Mouse (Mus musculus) megakaryocyte, embryonic 14.5 days (primary cell): ENCODE data around the gene Hs6st3. TPM values are rescaled to one million over a fixed set of nuclear protein-coding genes. Genes with fewer than 3 reads are reported as not detected.

Experiments
- H3K27me3 ChIP-seq: replicated peaks from 2 replicates; pipeline ENCODE3; 2012; ENCODE audit warnings: inconsistent platforms
- H3K36me3 ChIP-seq: replicated peaks from 2 replicates; pipeline ENCODE3; 2012; ENCODE audit warnings: low read length, inconsistent platforms, mixed read lengths
- H3K4me1 ChIP-seq: 2 replicates; pipeline ENCODE4 v1.6.1; 2012; ENCODE audit warnings: inconsistent platforms
- H3K4me3 ChIP-seq: replicated peaks from 2 replicates; pipeline ENCODE3; 2012; ENCODE audit warnings: moderate library complexity, mild to moderate bottlenecking, inconsistent platforms
- H3K9me3 ChIP-seq: 2 replicates; pipeline ENCODE4 v1.6.1; 2012; ENCODE audit warnings: inconsistent platforms
- FLI1 ChIP-seq: IDR thresholded peaks from 2 replicates; pipeline ENCODE4 v1.6.1; 2012; ENCODE audit warnings: low read length, inconsistent platforms, mixed read lengths
- GATA1 ChIP-seq: IDR thresholded peaks from 3 replicates; pipeline ENCODE4 v1.6.1; 2012; ENCODE audit warnings: mixed read lengths, low read length, inconsistent platforms, borderline replicate concordance
- polyA plus RNA-seq: library from polyadenylated mRNA; stranded (reverse); fragments of >175 nt; gene quantifications from 2 replicates; pipeline ENCODE4 v1.2.3, GENCODE M21; 2012; ENCODE audit warnings: low replicate concordance; ENCODE audit not compliant: insufficient read depth

The Hs6st3 gene
- polyA plus RNA-seq, 1 experiment = not detected

DNA sequence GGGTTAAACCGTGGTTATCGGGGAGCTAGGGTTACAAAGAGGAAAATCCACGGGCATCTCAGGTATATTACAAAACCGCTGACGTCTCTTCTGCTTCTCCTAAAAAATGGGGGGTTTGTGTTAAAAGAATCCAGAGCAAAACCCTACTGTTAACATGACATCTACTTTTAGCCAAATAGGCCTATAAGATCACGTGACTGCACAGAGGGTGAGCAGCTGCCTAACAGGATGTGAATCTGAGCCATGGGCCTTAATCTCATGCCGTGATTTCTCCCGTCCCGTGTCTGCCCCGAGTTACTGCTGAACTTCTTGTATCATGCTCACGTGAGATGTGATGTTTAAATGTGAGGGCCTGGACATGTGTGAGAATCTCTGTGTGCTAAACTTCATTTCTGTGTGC lies 540.4 kb downstream of the Hs6st3 start:
- TF ChIP-seq GATA1 = no peak
- no peaks in the 10 kb centered on the region for H3K4me1 ChIP-seq
- no peaks in the 10 kb centered on the region for H3K36me3 ChIP-seq
- no peak overlapping the region for H3K4me3 ChIP-seq
- peaks cover 20% of the 10 kb centered on the region for H3K9me3 ChIP-seq
- H3K27me3 ChIP-seq = no peaks in the 10 kb centered on the region

DNA sequence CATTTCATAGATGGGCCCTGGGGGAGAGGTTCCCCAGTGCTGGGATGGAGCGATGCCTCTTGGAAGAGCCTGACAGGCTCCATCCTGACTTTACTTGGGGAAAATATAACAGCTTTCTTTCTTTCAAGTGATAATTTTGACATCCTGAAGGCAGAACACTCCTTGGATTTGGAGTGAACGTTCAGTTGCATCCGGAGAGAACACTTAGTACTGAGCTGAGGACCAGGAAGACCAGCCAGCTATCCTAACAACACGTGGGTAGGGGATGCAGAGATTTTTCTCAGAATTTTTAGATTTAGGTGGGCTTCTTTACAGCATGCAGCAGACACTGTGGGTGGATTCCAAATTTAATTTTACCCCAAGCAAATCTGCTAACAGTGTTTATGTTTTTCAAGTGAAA lies 541.9 kb downstream of the Hs6st3 start:
- Histone ChIP-seq H3K36me3 (no peaks in the 10 kb centered on the region), H3K9me3 (peaks cover 16% of the 10 kb centered on the region), H3K4me3 (no peak overlapping the region)

DNA sequence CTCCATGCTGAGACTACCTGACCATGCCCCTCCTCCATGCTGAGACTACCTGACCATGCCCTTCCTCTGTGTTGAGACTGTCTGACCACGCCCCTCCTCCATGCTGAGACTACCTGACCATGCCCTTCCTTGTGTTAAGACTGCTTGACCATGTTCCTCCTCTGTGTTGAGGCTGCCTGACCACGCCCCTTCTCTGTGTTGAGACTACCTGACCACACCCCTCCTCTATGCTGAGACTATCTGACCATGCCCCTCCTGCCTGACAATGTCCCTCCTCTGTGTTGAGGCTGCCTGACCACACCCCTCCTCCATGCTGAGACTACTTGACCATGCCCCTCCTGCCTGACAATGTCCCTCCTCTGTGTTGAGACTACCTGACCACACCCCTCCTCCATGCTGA lies 549.7 kb downstream of the Hs6st3 start:
- Histone ChIP-seq H3K36me3 (no peaks in the 10 kb centered on the region), H3K9me3 (peaks cover 8% of the 10 kb centered on the region), H3K27me3 (no peaks in the 10 kb centered on the region), H3K4me1 (no peaks in the 10 kb centered on the region; the same call in 1 of the 2 replicates), H3K4me3 (peak overlapping the region; percentile 54)
- TF ChIP-seq FLI1 = no peak
- TF ChIP-seq GATA1 = no peak

More for the DNA sequence above, 541.9 kb downstream of the Hs6st3 start:
- Histone ChIP-seq H3K27me3 (no peaks in the 10 kb centered on the region), H3K4me1 (no peaks in the 10 kb centered on the region)
- TF ChIP-seq FLI1 (no peak), GATA1 (no peak)

DNA sequence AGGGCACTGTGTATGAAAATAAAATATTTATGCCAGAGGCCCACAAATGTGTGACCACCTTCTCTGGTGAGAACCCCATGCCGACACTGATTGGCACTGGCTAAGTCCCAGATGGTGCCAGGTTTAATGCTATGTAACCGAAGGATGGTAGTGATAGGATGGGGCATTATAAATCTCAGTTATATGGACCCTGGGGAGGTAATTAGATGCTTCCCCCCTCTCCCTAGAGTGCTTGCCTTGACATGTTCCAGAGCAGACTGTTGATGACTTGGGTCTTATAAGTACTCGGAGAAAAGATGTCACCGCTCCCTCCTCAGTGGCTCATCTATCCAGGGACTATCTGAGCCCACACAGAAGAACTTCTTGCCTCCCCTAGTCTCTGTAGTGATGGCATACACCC lies 561.8 kb downstream of the Hs6st3 start:
- H3K27me3 ChIP-seq = no peaks in the 10 kb centered on the region
- no peak overlapping the region for H3K4me3 ChIP-seq
- no peaks in the 10 kb centered on the region for H3K36me3 ChIP-seq
- no peaks in the 10 kb centered on the region for H3K4me1 ChIP-seq
- TF ChIP-seq GATA1 (no peak), FLI1 (no peak)
- H3K9me3 ChIP-seq = peaks cover 30% of the 10 kb centered on the region

DNA sequence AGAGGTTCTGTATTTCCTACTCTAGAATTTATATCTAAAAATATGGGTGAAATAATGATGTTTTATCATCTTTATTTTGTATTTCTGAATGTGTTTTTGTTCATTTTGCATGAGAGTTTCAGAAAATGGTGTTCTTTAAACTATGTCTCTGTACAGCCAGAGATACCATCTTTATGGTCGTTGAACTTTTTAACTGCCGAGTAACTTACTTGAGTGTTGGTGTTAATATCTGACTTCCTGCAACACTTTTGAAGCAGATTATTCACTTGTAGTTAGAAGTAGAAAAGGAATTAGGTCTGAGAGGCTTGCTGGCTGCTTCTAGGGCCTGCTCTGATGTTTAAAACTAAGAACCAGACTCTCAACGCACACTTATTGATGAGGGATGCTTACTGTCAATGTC lies 576.6 kb downstream of the Hs6st3 start:
- no peak overlapping the region for H3K4me3 ChIP-seq
- TF ChIP-seq GATA1 (no peak), FLI1 (no peak)
- H3K9me3 ChIP-seq = peaks cover 35% of the 10 kb centered on the region
- H3K4me1 ChIP-seq = no peaks in the 10 kb centered on the region
- H3K36me3 ChIP-seq = no peaks in the 10 kb centered on the region
- no peaks in the 10 kb centered on the region for H3K27me3 ChIP-seq

DNA sequence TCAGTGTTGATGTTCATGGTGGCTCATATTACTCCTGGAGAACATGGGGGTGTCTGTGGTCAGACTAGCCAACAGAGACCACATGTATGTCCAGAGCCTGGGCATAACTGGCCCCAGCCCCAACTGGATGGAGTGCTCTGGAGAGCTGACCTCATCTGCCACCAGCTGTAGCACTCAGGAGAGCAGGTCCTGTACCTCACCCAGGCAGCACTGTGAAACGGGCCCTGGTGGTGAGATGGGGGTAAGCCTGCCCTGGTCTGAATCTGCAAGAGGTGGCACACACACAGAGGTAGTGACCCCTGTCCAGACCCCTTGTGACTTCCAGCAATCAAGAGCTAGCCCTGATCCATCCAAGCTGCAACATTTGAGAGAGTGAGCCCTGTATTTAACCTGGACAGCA lies 579.2 kb downstream of the Hs6st3 start:
- H3K4me3 ChIP-seq = no peak overlapping the region
- H3K36me3 ChIP-seq = no peaks in the 10 kb centered on the region
- peaks cover 35% of the 10 kb centered on the region for H3K9me3 ChIP-seq
- no peaks in the 10 kb centered on the region for H3K27me3 ChIP-seq
- H3K4me1 ChIP-seq = no peaks in the 10 kb centered on the region
- TF ChIP-seq GATA1 (no peak), FLI1 (no peak)

DNA sequence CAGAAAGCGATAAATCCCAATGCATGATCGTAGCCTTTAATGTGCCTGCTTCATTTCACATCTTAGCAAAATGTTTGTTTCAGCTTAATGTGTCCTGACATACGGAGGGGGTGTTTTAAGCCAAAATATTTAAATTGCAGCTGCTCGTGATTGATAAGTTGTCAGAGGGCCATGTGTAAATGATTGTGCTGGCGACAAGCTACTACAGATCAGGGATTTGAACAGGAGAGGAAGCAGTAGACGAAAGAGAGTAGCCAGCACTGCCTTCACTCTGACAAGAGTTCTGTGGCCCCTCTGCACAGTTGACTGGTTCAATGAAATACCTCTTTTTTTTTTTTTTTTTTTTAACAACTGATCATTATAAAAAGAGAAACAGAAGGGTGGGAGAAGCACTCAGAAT lies 587.0 kb downstream of the Hs6st3 start:
- Histone ChIP-seq H3K4me1 (no peaks in the 10 kb centered on the region), H3K27me3 (no peaks in the 10 kb centered on the region), H3K4me3 (no peak overlapping the region), H3K9me3 (peaks cover 22% of the 10 kb centered on the region), H3K36me3 (no peaks in the 10 kb centered on the region)
- TF ChIP-seq GATA1 (no peak), FLI1 (no peak)

DNA sequence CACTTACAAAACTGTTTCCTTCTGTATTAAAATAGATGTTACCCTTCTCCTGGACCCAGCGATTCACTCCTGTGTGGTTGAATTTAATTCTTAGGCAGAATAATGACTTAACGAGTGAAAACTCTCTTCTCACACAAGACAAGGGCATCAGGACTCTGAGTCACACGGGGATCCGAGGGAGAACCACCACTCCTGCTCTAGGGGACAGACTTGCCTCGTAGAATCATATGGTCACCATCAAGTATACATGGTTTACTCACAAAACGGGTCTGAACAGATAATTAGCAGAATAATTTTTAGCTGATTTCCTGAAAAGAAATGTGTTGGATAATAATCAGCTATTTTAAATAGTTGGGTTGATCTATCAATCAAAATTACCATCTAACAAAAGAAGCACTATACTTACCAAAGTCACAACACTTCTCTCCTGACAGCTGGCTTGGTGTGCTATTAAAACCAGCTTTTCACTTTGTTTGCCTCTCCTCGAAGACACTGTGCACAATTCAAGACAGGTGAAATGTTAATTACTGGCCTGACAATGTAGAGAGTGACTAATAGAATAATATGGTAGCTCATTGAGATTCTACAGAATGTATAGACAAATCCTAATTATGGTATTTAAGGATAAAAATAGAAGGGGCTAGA lies 593.4 kb downstream of the Hs6st3 start:
- H3K27me3 ChIP-seq = no peaks in the 10 kb centered on the region
- H3K36me3 ChIP-seq = no peaks in the 10 kb centered on the region
- TF ChIP-seq GATA1 (no peak), FLI1 (no peak)
- no peaks in the 10 kb centered on the region for H3K4me1 ChIP-seq
- peaks cover 33% of the 10 kb centered on the region for H3K9me3 ChIP-seq
- H3K4me3 ChIP-seq = no peak overlapping the region

DNA sequence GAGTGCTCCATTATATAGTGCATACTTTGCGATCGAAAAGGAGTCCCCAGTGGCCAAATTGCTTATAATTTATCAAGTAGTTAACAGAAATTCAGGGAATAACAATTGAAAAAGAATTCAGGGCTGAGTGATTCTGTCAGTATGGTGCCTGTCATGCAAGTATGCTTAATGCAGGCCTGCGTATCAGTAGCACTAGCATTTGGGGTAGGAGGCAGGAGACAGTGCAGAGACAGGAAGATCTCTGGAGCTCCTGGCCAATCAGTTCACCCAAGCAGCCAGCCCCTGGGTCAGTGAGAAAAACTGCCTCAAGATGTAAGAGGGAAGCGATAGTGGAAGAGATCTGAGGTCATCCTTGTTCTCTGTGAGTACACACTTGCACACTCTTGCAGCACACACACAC lies 594.1 kb downstream of the Hs6st3 start:
- TF ChIP-seq GATA1 = no peak
- no peak for TF ChIP-seq FLI1
- Histone ChIP-seq H3K36me3 (no peaks in the 10 kb centered on the region), H3K4me3 (no peak overlapping the region), H3K4me1 (no peaks in the 10 kb centered on the region), H3K27me3 (no peaks in the 10 kb centered on the region), H3K9me3 (peaks cover 33% of the 10 kb centered on the region)

DNA sequence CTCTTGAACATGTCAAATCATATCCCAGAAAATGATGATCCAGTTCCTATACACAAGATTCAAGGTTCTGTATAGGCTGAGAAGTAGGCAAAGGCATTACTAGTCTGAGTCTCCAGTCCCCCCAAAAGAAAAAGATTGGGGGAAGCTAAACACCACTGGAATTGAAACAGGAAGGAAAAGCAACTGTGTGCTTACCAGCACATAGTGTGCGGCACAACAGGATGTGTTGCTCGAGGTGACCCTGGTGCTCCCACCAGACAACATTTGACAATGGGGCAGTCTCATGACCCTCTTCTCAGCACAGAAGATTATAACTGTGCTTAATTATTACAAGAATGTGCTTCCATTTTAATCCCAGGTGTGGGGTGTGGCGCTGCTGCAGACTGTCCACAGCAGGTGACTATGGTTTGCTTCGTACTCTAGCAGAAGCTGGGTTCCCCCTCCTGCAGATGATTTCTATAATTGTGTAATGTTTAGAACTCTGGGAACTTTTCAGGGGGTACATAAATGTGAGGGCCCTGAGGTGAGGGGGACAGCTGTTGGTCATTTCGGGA lies 599.3 kb downstream of the Hs6st3 start:
- Histone ChIP-seq H3K27me3 (no peaks in the 10 kb centered on the region), H3K4me3 (no peak overlapping the region), H3K36me3 (no peaks in the 10 kb centered on the region), H3K9me3 (peaks cover 39% of the 10 kb centered on the region), H3K4me1 (no peaks in the 10 kb centered on the region)
- no peak for TF ChIP-seq FLI1
- TF ChIP-seq GATA1 = no peak

DNA sequence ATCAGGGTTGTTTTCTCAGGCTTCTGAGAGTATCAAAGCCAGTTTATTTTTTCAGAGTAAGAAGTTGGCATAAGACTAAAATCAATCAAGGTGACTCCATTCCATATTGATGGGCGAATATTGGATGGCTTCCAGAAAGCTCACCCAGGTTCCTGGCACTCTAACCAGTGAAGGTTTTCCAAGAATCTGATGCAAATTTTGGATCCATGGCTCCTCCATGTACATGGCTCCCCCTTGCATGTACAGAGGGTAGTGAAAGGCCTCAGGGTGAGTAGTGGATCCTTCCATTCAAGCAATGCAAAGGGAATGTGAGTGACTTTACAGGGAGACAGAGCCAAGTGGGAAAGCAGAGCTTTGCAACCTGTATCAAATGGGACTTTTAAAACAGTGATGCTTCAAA lies 603.6 kb downstream of the Hs6st3 start:
- H3K9me3 ChIP-seq = peaks cover 21% of the 10 kb centered on the region
- no peaks in the 10 kb centered on the region for H3K4me1 ChIP-seq
- no peaks in the 10 kb centered on the region for H3K27me3 ChIP-seq
- TF ChIP-seq GATA1 (no peak), FLI1 (no peak)
- H3K36me3 ChIP-seq = no peaks in the 10 kb centered on the region
- no peak overlapping the region for H3K4me3 ChIP-seq
